Comparison of ENCODE assay signal across 23 mouse cellular contexts in genomic region chr16:45956390-45956950, GRCm38 (mm10). TPM values are rescaled to one million over a fixed set of nuclear protein-coding genes. Genes with fewer than 3 reads are reported as not detected.
DNase-seq lines count a peak whose midpoint lies in the region; TF ChIP-seq lines count a peak whose summit lies in the region.
"Had no signal": no experiment of that assay in that cellular context is flagged by ENCODE, and none has a peak within 500 bp of the region (broad histone marks: within the 10 kb centered on the region; RNA-seq: fewer than 3 reads in every experiment).

No protein-coding gene starts in this region.

- no peak overlapping the region for H3K9ac ChIP-seq in liver, adult 2 months (ENCODE audit: low read depth, low read length)
- H3K9ac ChIP-seq: embryonic facial prominence, embryonic 13.5 days; embryonic facial prominence, embryonic 15.5 days; forebrain, embryonic 12.5 days had no signal

- H3K36me3 ChIP-seq in liver, adult 2 months (ENCODE audit: control insufficient read depth, insufficient read depth, low read length): peaks cover 27% of the 10 kb centered on the region
- H3K36me3 ChIP-seq in myocyte (ENCODE audit: control insufficient read depth, insufficient read depth): no peaks in the 10 kb centered on the region
- H3K36me3 ChIP-seq: embryonic facial prominence, embryonic 13.5 days; embryonic facial prominence, embryonic 15.5 days; forebrain, embryonic 10.5 days; forebrain, embryonic 12.5 days; G1E had no signal

- no peak overlapping the region for H3ac ChIP-seq in myocyte (ENCODE audit: control insufficient read depth, insufficient read length)

- H3K4me3 ChIP-seq in liver, adult 2 months (ENCODE audit: insufficient read depth, low read depth, low read length): no peak overlapping the region
- H3K4me3 ChIP-seq in myocyte: no peak overlapping the region
- H3K4me3 ChIP-seq: embryonic facial prominence, embryonic 13.5 days; embryonic facial prominence, embryonic 15.5 days; erythroblast, embryonic 14.5 days; forebrain, embryonic 10.5 days; forebrain, embryonic 12.5 days had no signal

- peak; percentile 11 for DNase-seq in embryo, embryonic 10 days (ENCODE audit: low spot score)
- no peak for DNase-seq in embryo, embryonic 11 days
- peak; percentile 65 for DNase-seq in liver, adult 2 months (ENCODE audit: extremely low read depth, low read depth, low spot score)
- DNase-seq in liver: no peak
- DNase-seq in cerebellum, adult 9-11 months: no peak
- DNase-seq: adrenal gland, adult 8-10 months; adrenal gland, postnatal 14 days; adrenal gland, postnatal 36 days; B cell, adult 2 months; cerebellum, adult 11-12 months; cerebellum, adult 2 months; cerebellum, adult 9-10 months; cerebellum, postnatal 14 days; cerebellum, postnatal 36 days had no signal

- H3K4me2 ChIP-seq in myocyte (ENCODE audit: low read depth): peak overlapping the region; percentile 18
- H3K4me2 ChIP-seq: embryonic facial prominence, embryonic 13.5 days; embryonic facial prominence, embryonic 15.5 days; forebrain, embryonic 12.5 days had no signal

- no peaks in the 10 kb centered on the region for H3K27me3 ChIP-seq in liver, adult 2 months (ENCODE audit: control insufficient read depth, insufficient read depth, low read length)
- H3K27me3 ChIP-seq in myocyte (ENCODE audit: control insufficient read depth, insufficient read depth, insufficient read length): no peaks in the 10 kb centered on the region
- H3K27me3 ChIP-seq: embryonic facial prominence, embryonic 13.5 days; embryonic facial prominence, embryonic 15.5 days; forebrain, embryonic 12.5 days; Patski had no signal

- 58% methylated on average over 4 of the region's 4 CpGs for WGBS in liver, adult 2 months

- H3K79me2 ChIP-seq in liver, adult 2 months (ENCODE audit: control insufficient read depth, insufficient read depth, low read length): no peaks in the 10 kb centered on the region
- no peaks in the 10 kb centered on the region for H3K79me2 ChIP-seq in myocyte (ENCODE audit: control insufficient read depth, insufficient read depth)

- no peak for TF ChIP-seq CTCF in liver, adult 2 months (IDR thresholded peaks at IDR 0.05; ENCODE audit: low read depth, low read length)

- TF ChIP-seq POLR2A in liver, adult 2 months (IDR thresholded peaks at IDR 0.05; ENCODE audit: extremely low read depth, insufficient read depth, low read length): no peak
- TF ChIP-seq POLR2A in myocyte (IDR thresholded peaks at IDR 0.05; ENCODE audit: insufficient read length, low read depth): no peak

- H3K4me1 ChIP-seq in liver, adult 2 months (ENCODE audit: control insufficient read depth, insufficient read depth, low read length): peaks cover 7% of the 10 kb centered on the region
- H3K4me1 ChIP-seq: embryonic facial prominence, embryonic 13.5 days; embryonic facial prominence, embryonic 15.5 days; forebrain, embryonic 10.5 days; forebrain, embryonic 12.5 days had no signal

- no peak overlapping the region for H3K27ac ChIP-seq in liver, adult 2 months (replicated peaks; ENCODE audit: insufficient read depth, low read depth, low read length)
- H3K27ac ChIP-seq: embryonic facial prominence, embryonic 13.5 days; embryonic facial prominence, embryonic 15.5 days; forebrain, embryonic 10.5 days; forebrain, embryonic 12.5 days had no signal

TF ChIP-seq in myocyte, 11 proteins besides CTCF, POLR2A, EP300 and RAD21:
- no peak for TF ChIP-seq MYOG (IDR thresholded peaks at IDR 0.05; ENCODE audit: control insufficient read depth in 1 of 3, insufficient read depth in 1 of 3, insufficient read length in 2 of 3, low read depth in 2 of 3)
- peak; percentile 47 for TF ChIP-seq USF1 (IDR thresholded peaks at IDR 0.05; ENCODE audit: low read depth)

RNA-seq across cellular contexts. Expression of gene Phldb2, which starts 3.1 kb away (rescaled TPM):
- total RNA-seq in liver, adult 2 months (2014; rRNA removed): 51.2 and 58.3 TPM in 2 replicates
- 19.1 and 20.0 TPM in 2 replicates for polyA plus RNA-seq in liver, adult 2 months (2012; rRNA removed)
- 25.7 TPM for polyA plus RNA-seq in myocyte (2012; fragmentation: generic; extraction: Trizol)
- polyA plus RNA-seq: activated CD4-positive, CD25-positive, alpha-beta regulatory T cell, adult 4 months; G1E had no signal

RNA-seq across cellular contexts. Expression of gene Plcxd2, which starts 53.5 kb away (rescaled TPM):
- 40.7 and 43.6 TPM in 2 replicates for total RNA-seq in liver, adult 2 months (2014; rRNA removed)
- 20.2 and 20.8 TPM in 2 replicates for polyA plus RNA-seq in liver, adult 2 months (2012; rRNA removed)
- 0.90 TPM for polyA plus RNA-seq in myocyte (2012; fragmentation: generic; extraction: Trizol)
- polyA plus RNA-seq: G1E had no signal

Comparison
In these comparisons a context has a peak if more than half of its experiments do, and no peak if none do; other contexts are left out.
1. DNase-seq: peak in embryo, embryonic 10 days (single experiment) and liver, adult 2 months (single experiment); none in embryo, embryonic 11 days (single experiment), liver (single experiment) and cerebellum, adult 9-11 months (single experiment).
2. RNA of gene Plcxd2, which starts 53.5 kb away (polyA plus RNA-seq): 20.2 to 20.8 TPM in liver, adult 2 months; 0.90 TPM in myocyte (single experiment); every median in the first group is over 10 times any median in the second.